8 mouse cellular contexts compared by ENCODE assay signal in the genomic region with DNA sequence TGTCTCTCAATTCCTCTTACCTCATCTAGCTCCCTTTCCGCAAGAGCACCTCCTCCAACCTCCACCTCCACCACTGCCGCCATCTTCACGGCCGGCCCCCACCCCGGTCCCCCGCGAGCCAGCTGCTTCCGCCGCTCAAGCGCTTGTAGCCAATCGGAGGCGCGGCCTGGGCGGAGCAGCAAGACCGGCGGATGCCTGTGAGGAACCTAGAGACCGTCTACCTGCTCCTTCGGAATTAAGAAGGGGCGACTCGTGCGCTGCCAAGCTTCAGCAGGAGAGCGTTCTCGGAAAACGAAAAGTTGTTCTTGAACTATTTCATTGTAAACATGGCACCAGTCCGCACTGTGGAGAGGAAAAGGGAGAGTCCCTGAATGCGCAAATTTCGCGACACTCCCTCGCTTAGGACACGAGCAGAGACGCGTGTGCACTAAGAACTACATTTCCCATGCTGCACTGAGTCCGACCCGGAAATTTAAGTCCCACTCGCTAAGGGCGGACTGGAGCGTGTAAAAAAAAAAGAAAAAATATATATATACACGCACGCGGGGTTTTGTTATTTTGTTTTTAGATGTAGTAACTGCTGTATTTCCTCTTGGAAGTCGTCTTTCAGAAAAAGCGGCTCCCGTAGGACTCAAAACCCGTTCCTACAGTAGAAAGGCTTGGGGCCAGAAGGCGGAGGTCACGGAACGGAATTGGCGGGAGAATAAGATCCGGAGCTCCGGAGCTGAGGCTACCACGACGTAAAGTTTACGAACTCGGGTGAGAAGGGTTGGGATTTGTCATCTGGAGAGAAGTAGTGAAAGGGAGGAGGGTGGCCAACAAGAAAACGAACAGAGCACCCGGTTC. TPM values are rescaled to one million over a fixed set of nuclear protein-coding genes. Genes with fewer than 3 reads are reported as not detected.
A peak's percentile ranks its signal among the peaks of the same experiment; 100 is the strongest.
DNase-seq lines count a peak whose midpoint lies in the region; ATAC-seq lines count a peak whose summit lies in the region.

Gene Rnf121 (minus strand): TSS at position 424 of the 846 bp plus-strand sequence.
Gene Xndc1 (plus strand): TSS at position 466 of the 846 bp plus-strand sequence.
Gene Xntrpc (plus strand): TSS at position 668 of the 846 bp plus-strand sequence.

- peak within 1 kb of the TSS; percentile 75 for H3K9ac ChIP-seq in hindbrain, embryonic 15.5 days

- peaks cover 36% of the 10 kb centered on the region for H3K4me1 ChIP-seq in hindbrain, embryonic 15.5 days (replicated peaks)

- no peaks in the 10 kb centered on the region for H3K27me3 ChIP-seq in hindbrain, embryonic 15.5 days

- H3K36me3 ChIP-seq in hindbrain, embryonic 15.5 days, result no peaks in the 10 kb centered on the region

- peak; percentile 99 for ATAC-seq in hindbrain, embryonic 15.5 days (ENCODE audit: low FRiP score, low read depth)

- peak within 1 kb of the TSS; percentile 72 for H3K4me3 ChIP-seq in hindbrain, embryonic 15.5 days

- H3K9me3 ChIP-seq in hindbrain, embryonic 15.5 days, result no peaks in the 10 kb centered on the region

- DNase-seq in T-cell, adult 2 months (ENCODE audit: low spot score), result peak; percentile 94
- DNase-seq in cerebellum, postnatal 36 days, result peak; percentile 92 to 93
- peak; percentile 95 to 96 for DNase-seq in frontal cortex, postnatal 36 days (ENCODE audit: low spot score in 2 of 2)
- DNase-seq in left cerebral cortex, adult 11 months (ENCODE audit: low spot score), result peak; percentile 86
- peak; percentile 92 to 94 for DNase-seq in lung, postnatal 4 days
- DNase-seq in retina, postnatal 7 days (ENCODE audit: low read depth, low spot score), result peak; percentile 84
- peak; percentile 90 for DNase-seq in urinary bladder, adult 2 months (ENCODE audit: low spot score)

- under 1% methylated on average over 56 of the region's 56 CpGs for WGBS in hindbrain, embryonic 15.5 days

- H3K4me2 ChIP-seq in hindbrain, embryonic 15.5 days, result peak within 1 kb of the TSS; percentile 65

- H3K27ac ChIP-seq in hindbrain, embryonic 15.5 days (replicated peaks), result peak within 1 kb of the TSS; percentile 88

RNA-seq across cellular contexts. Expression of gene Rnf121, which starts in this region (rescaled TPM):
- polyA plus RNA-seq in hindbrain, embryonic 15.5 days (2015; fragmentation: Nextera tagmentation; extraction: Ambion mirVana), result 34.5 and 35.5 TPM in 2 replicates
- polyA plus RNA-seq in urinary bladder, adult 2 months (2012; rRNA removed), result 39.0 and 46.9 TPM in 2 replicates

RNA-seq across cellular contexts. Expression of gene Xndc1, which starts in this region (rescaled TPM):
- 26.7 and 28.1 TPM in 2 replicates for polyA plus RNA-seq in hindbrain, embryonic 15.5 days (2015; fragmentation: Nextera tagmentation; extraction: Ambion mirVana)
- polyA plus RNA-seq in urinary bladder, adult 2 months (2012; rRNA removed), result 28.4 and 32.1 TPM in 2 replicates

RNA-seq across cellular contexts. Expression of gene Xntrpc, which starts in this region (rescaled TPM):
- 0.51 and 0.99 TPM in 2 replicates for polyA plus RNA-seq in hindbrain, embryonic 15.5 days (2015; fragmentation: Nextera tagmentation; extraction: Ambion mirVana)
- polyA plus RNA-seq in urinary bladder, adult 2 months (2012; rRNA removed), result 1.8 and 2.3 TPM in 2 replicates

Comparison
In these comparisons a context has a peak if more than half of its experiments do, and no peak if none do; other contexts are left out.
1. Peak in every context shown above with its lines: DNase-seq, ATAC-seq, H3K4me3 ChIP-seq and H3K27ac ChIP-seq.